Mouse (Mus musculus) hindbrain, embryonic 13.5 days (tissue): ENCODE measurements around the gene Wdr25. TPM values are rescaled to one million over a fixed set of nuclear protein-coding genes. Genes with fewer than 3 reads are reported as not detected.

Experiments used
- ATAC-seq: fragments of 200-750 bp; cut with Nextera tagmentation; 2 replicates; pipeline ENCODE4 v1.8.0; 2017; ENCODE audit warnings: moderate TSS enrichment; ENCODE audit not compliant: low FRiP score
- H3K27ac ChIP-seq: fragments of 300-500 bp; sonication (generic); 2 replicates; pipeline ENCODE4 v1.5.1; 2015; ENCODE audit warnings: inconsistent platforms, mild to moderate bottlenecking, moderate library complexity
- H3K27me3 ChIP-seq: fragments of 300-500 bp; sonication (generic); 2 replicates; pipeline ENCODE4 v1.6.1; 2015; ENCODE audit warnings: mild to moderate bottlenecking, inconsistent platforms
- H3K36me3 ChIP-seq: fragments of 300-500 bp; sonication (generic); 2 replicates; pipeline ENCODE4 v1.6.1; 2015; ENCODE audit warnings: mild to moderate bottlenecking, inconsistent platforms
- H3K4me1 ChIP-seq: fragments of 300-500 bp; sonication (generic); replicated peaks from 2 replicates; pipeline ENCODE4 v1.6.1; 2015; ENCODE audit warnings: inconsistent platforms
- H3K4me2 ChIP-seq: fragments of 300-500 bp; sonication (generic); 2 replicates; pipeline ENCODE4 v1.6.1; 2015; ENCODE audit warnings: inconsistent platforms, mild to moderate bottlenecking, moderate library complexity
- H3K4me3 ChIP-seq: fragments of 300-500 bp; sonication (generic); 2 replicates; pipeline ENCODE4 v1.5.1; 2015; ENCODE audit warnings: mild to moderate bottlenecking, inconsistent platforms
- H3K9ac ChIP-seq: fragments of 300-500 bp; sonication (generic); 2 replicates; pipeline ENCODE4 v1.6.1; 2015; ENCODE audit warnings: mild to moderate bottlenecking, inconsistent platforms
- H3K9me3 ChIP-seq: fragments of 300-500 bp; sonication (generic); 2 replicates; pipeline ENCODE4 v1.6.1; 2016; ENCODE audit warnings: inconsistent platforms
- WGBS: fragments of 180-500 bp; shearing (Covaris S2); methylation state at CpG from one replicate; pipeline ENCODE4 v1.1.7; 2015; 5-methylcytosine and 5-hydroxymethylcytosine counted together
- polyA plus RNA-seq: library from polyadenylated mRNA; unstranded; fragments of >200 nt; fragmentation: Nextera tagmentation; extraction: Ambion mirVana; gene quantifications from 2 replicates; pipeline ENCODE4 v1.2.1, GENCODE M21; 2015

Gene Wdr25
- polyA plus RNA-seq, 1 experiment from 2014 or later: 6.6 TPM

DNA sequence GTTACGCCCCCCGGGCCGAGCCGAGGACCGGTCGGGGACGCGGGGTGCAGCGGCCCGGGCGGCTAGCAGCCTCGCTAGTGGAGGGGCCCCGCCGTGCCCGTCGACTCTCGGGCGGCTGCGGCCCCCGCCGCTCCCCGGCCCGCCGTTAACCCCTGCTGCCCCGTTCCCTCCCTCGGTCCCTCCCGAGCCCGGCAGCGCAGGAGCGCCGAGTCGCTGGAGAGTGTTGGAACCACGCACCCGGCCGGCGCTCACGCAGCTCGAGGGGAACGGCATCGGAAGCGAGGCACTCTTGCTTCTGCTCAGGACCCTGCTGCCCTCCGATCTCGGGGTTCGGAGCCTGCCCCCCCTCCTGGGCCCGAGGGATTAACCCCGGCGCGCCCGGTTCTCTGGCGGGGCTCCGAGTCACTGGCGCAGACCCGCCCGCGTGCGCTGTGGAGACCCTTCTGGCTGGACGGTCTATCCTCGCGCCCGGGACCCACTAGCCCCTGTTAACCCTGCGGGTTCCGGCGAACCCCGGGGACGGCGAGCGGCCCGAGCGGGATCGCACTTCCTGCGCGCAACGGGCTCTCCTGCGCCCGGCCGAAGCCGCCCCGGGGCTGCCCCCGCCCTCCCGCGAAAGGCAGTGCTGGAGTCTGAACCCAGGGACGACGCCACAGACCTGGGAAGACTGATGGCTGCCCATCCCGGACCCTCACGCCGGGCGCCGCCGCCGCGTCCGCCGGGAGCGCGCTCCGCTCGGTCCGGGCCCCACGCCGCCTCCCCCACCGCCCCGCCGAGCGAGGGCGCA, 159.8 kb downstream of the Wdr25 start:
- no peaks in the 10 kb centered on the region for H3K36me3 ChIP-seq
- peaks cover 34% of the 10 kb centered on the region for H3K4me1 ChIP-seq
- H3K27me3 ChIP-seq: peaks cover 87% of the 10 kb centered on the region
- H3K27ac ChIP-seq: no peak overlapping the region
- WGBS: under 1% methylated on average over 86 of the region's 105 CpGs
- no peaks in the 10 kb centered on the region for H3K9me3 ChIP-seq
- peak overlapping the region; percentile 94 for H3K4me2 ChIP-seq
- H3K9ac ChIP-seq: peak overlapping the region; percentile 78
- H3K4me3 ChIP-seq: peak overlapping the region; percentile 53
- ATAC-seq: 0 out of 2 replicates have a peak, but pooled peaks have one; percentile 44

DNA sequence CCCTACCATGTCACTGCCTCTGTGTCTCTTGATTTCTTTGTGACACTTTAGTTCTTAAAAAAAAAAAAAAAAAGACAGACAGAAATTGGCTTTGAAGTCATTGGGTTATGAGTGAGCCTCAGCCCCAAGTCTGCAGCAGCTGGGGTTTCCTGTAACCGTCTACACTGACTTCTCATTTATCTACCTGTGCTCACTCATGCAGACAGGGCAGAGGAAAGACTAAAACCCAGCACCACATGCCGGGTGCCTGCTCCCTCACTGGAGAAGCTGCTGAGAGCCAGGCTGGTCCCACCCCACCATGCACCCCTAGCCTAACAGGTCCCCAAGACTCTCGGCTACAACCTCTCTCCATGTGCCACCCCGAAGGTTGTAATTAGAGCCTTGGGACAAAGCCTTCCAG, 164.3 kb downstream of the Wdr25 start:
- Histone ChIP-seq H3K4me3 (no peak overlapping the region), H3K4me2 (no peak overlapping the region), H3K27ac (no peak overlapping the region), H3K27me3 (peaks cover 50% of the 10 kb centered on the region), H3K4me1 (peaks cover 27% of the 10 kb centered on the region), H3K9me3 (no peaks in the 10 kb centered on the region), H3K36me3 (no peaks in the 10 kb centered on the region), H3K9ac (no peak overlapping the region)
- 84% methylated on average over 4 of the region's 4 CpGs for WGBS
- ATAC-seq: no peak

DNA sequence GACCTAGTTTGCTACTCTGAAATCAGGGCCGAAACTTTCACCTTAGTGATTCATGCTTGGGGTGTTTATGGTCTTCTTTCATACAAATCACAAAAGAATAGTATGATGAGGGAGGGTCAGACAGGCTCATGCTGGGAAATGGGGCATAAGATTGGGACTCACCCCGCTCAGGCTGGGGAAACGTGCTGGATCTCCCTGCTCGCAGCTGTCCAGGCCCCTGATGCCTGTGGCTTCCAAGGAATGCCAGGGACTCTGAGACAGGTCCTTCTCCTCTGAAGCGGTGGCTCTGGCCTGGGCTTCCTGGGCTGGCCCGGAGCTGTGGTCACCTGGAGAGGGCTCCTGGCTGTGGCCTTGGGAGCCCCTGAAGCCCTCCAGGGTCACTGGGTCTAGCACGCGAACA, 165.2 kb downstream of the Wdr25 start:
- peaks cover 18% of the 10 kb centered on the region for H3K4me1 ChIP-seq
- peaks cover 41% of the 10 kb centered on the region for H3K27me3 ChIP-seq
- H3K4me3 ChIP-seq: no peak overlapping the region
- H3K9me3 ChIP-seq: no peaks in the 10 kb centered on the region
- no peak overlapping the region for H3K27ac ChIP-seq
- H3K36me3 ChIP-seq: no peaks in the 10 kb centered on the region
- no peak overlapping the region for H3K9ac ChIP-seq
- H3K4me2 ChIP-seq: no peak overlapping the region
- 86% methylated on average over 8 of the region's 8 CpGs for WGBS
- no peak for ATAC-seq

DNA sequence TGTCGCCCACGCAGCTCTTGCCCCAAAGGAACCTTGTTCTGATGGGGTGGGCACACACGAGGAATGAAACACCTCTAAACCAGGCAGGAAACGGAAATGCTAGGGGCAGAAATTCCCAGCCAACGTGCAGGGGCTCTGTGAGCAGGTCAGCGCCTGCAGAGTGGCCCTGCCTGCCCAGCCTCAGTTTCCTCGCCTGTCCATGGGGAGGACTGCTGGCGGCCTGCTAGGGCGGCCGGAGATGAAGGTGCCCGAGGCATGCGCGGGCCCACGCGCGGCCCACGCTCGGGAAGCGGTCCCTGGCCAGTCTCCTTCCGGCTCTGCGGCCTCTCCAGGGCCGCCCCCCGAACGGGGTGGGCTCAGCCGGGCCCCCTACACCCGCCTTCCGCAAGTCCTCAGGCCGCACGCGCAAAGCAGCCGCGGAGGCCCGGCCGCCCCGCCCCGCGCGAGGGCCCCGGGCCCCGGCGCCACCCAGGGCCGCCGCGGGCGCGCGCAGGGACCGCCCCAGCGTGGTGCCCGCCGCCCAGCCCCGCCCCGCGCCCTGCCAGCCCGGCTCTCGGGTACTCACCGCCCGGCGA, 174.2 kb downstream of the Wdr25 start:
- Histone ChIP-seq H3K9ac (peak overlapping the region; percentile 78), H3K4me1 (peaks cover 20% of the 10 kb centered on the region), H3K4me3 (peak overlapping the region; percentile 64), H3K36me3 (no peaks in the 10 kb centered on the region), H3K27me3 (peaks cover 23% of the 10 kb centered on the region), H3K27ac (peak overlapping the region; percentile 67), H3K4me2 (peak overlapping the region; percentile 78), H3K9me3 (no peaks in the 10 kb centered on the region)
- WGBS: 2% methylated on average over 47 of the region's 59 CpGs
- ATAC-seq: peak; percentile 80

DNA sequence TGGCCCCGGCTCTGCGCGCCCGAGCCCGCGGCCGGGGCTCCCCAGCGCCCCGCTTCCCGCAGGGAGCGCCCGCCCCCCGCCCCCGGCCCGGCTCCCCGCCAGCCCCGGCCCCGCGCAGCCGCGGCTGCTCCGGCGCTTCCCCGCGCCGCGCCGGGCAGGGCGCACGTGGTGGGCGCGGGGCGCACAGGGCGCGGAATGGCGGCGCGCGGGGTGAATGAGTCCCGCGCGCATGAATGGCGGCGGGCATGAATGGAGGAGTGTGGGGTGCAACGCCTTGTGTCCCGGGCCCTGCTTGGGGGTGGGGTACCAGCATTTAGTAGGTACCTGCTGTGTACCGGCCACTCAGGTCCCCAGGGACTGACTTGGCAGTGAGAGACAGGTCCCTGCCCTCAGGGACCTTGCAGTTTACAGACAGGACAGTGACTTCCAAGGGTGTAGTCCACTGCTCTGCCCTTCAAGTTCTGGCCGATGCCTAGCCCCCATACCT, 174.8 kb downstream of the Wdr25 start, which contains the start of gene Begain:
Gene Begain (minus strand): TSS at position 51 of the 487 bp plus-strand sequence.
- H3K9me3 ChIP-seq: no peaks in the 10 kb centered on the region
- 2% methylated on average over 36 of the region's 48 CpGs for WGBS
- ATAC-seq: peak; percentile 61
- H3K27me3 ChIP-seq: peaks cover 24% of the 10 kb centered on the region
- H3K27ac ChIP-seq: peak within 1 kb of the TSS; percentile 67
- H3K36me3 ChIP-seq: no peaks in the 10 kb centered on the region
- peak within 1 kb of the TSS; percentile 78 for H3K4me2 ChIP-seq
- H3K4me1 ChIP-seq: peaks cover 20% of the 10 kb centered on the region
- H3K9ac ChIP-seq: peak within 1 kb of the TSS; percentile 78
- H3K4me3 ChIP-seq: peak within 1 kb of the TSS; percentile 64

DNA sequence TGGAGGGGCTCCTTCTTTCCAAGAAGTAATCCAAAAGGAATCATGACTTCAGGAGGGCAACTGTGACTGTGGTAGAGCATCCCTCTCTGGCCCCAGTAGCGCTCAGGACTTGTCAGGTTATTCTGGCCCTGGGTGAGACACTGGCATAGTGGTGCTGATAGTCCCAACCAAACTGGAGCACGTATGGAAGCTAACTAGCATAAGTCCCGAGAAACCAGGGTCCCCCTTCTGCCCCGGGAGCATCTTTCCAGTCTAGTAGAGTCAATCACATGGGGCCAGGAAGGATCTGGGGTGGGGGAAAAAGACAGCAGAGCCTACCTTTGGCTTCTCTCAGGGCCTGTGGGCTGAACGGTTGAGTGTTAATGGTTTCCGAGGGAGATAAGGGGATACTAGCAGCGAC, 175.3 kb downstream of the Wdr25 start:
- Histone ChIP-seq H3K9me3 (no peaks in the 10 kb centered on the region), H3K27ac (no peak overlapping the region), H3K4me2 (peak overlapping the region; percentile 78), H3K27me3 (peaks cover 24% of the 10 kb centered on the region), H3K4me3 (peak overlapping the region; percentile 64), H3K4me1 (peaks cover 20% of the 10 kb centered on the region), H3K36me3 (no peaks in the 10 kb centered on the region), H3K9ac (no peak overlapping the region)
- no peak for ATAC-seq
- WGBS: 75% methylated on average over 7 of the region's 7 CpGs

DNA sequence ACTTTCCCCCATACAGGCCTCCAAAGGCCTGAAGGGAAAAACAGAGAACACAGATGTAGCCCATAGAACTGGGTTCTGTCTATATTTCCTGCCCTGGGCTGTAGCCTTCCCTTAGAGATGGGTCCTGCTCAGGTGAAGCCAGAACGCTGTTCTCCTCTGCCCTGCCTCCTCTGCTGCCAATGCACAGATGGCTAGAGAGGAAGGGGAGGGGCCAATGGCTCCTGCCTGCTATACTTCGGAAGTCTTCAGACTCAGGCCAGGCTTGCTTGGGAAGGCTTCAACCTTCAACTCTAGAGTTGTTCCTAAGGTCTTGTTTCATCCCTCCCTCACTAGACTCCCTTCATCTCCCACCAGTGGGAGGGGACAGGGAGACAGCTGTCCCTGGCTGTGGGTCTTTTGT, 176.3 kb downstream of the Wdr25 start:
- no peaks in the 10 kb centered on the region for H3K9me3 ChIP-seq
- ATAC-seq: no peak
- WGBS: 34% methylated on average over 2 of the region's 2 CpGs
- H3K27me3 ChIP-seq: peaks cover 20% of the 10 kb centered on the region
- no peak overlapping the region for H3K27ac ChIP-seq
- H3K4me2 ChIP-seq: no peak overlapping the region
- H3K9ac ChIP-seq: no peak overlapping the region
- H3K4me1 ChIP-seq: peaks cover 20% of the 10 kb centered on the region
- no peaks in the 10 kb centered on the region for H3K36me3 ChIP-seq
- no peak overlapping the region for H3K4me3 ChIP-seq

DNA sequence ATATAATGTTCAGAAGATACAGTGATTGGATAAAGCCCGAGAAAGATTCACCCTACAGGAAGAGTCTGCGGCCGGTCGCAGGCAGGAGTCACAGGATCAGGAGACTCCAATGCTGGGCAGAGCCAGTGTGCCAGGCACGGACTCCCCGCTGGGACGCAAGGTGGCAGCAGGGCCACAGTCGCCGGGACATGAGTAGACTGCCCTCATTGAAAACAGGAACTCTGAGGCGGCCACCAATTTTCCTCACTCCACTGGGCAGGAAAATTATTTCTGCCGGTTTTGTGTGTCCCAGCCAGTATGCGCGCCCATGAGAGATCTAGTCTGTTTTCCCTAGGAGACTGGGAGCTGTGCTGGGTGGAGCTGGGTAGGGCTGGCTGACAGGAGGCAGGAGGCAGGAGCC, 177.8 kb downstream of the Wdr25 start:
- H3K9ac ChIP-seq: no peak overlapping the region
- no peak overlapping the region for H3K4me3 ChIP-seq
- H3K4me2 ChIP-seq: no peak overlapping the region
- no peaks in the 10 kb centered on the region for H3K36me3 ChIP-seq
- H3K27me3 ChIP-seq: peaks cover 20% of the 10 kb centered on the region
- H3K27ac ChIP-seq: no peak overlapping the region
- 76% methylated on average over 13 of the region's 13 CpGs for WGBS
- ATAC-seq: no peak
- H3K4me1 ChIP-seq: peaks cover 20% of the 10 kb centered on the region
- H3K9me3 ChIP-seq: no peaks in the 10 kb centered on the region

DNA sequence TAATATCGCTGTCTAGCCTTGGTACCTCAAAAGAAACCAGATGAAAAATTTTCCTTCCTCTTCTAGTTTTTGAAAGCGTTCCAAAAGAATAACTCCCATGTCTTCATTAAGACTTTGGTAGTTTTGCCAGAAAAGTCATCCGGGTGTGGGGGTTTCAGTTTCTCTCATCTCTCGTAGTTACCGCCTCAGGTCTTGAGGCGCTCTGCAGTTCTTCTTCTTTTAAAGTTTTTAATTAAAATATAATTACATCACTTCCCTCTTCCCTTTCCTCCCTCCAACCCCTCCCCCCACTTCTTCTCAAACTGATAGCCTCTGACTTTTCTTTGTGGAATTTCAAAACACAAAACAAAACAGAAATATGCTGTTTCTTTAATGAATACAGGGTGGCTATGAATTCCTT, 180.7 kb downstream of the Wdr25 start:
- Histone ChIP-seq H3K4me1 (0 out of 2 replicates have a peak, but pooled peaks cover 1% of the 10 kb centered on the region), H3K4me3 (no peak overlapping the region), H3K27me3 (peaks cover 15% of the 10 kb centered on the region), H3K9me3 (no peaks in the 10 kb centered on the region), H3K9ac (no peak overlapping the region), H3K4me2 (no peak overlapping the region), H3K36me3 (no peaks in the 10 kb centered on the region), H3K27ac (no peak overlapping the region)
- no peak for ATAC-seq
- WGBS: 92% methylated on average over 6 of the region's 6 CpGs

DNA sequence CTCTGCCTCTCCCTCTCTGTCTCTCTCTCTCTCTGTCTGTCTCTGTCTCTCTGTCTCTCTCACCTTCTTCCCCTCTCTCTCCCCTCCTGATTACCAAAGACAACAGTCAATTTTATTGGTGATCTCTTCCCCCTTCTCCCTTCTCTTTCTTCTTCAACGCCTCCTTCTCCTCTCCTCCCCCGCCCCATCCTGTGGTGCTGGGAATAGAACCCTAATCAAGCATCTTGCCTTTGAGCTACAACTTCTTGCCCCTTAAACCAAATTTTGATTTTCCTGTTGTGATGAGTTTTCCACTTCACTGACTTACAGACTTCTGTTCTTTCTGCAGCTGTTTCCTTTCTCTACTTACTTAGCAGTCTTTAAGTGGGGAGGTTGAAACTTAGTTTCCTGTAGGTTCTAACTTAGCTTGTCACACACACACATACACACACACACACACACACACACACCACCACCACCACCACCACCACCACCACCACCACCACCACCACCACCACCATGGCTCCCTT, 181.4 kb downstream of the Wdr25 start:
- 89% methylated on average over 2 of the region's 2 CpGs for WGBS
- Histone ChIP-seq H3K9me3 (no peaks in the 10 kb centered on the region), H3K4me3 (no peak overlapping the region), H3K27ac (no peak overlapping the region), H3K36me3 (no peaks in the 10 kb centered on the region), H3K4me1 (no peaks in the 10 kb centered on the region), H3K9ac (no peak overlapping the region), H3K27me3 (peaks cover 8% of the 10 kb centered on the region; the same call in 1 of the 2 replicates), H3K4me2 (no peak overlapping the region)
- no peak for ATAC-seq

DNA sequence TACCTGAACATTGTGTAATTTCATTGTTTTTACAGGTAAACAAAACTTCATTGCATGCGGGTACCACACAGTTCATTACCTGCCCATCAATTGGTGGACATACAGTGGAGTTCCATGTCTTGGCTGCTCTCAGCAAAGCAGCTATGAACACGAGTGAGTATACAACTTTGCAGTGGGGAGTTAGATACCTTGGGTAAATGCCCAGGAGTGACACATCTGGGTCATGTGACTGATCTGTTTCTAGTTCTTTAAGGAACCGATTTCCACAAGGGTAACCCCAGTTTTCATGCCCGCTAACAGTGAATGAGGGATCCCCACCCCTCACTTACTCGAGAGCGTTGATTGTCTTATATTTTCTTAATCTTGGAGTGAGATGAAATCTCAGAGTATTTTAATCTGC, 183.6 kb downstream of the Wdr25 start:
- WGBS: 87% methylated on average over 6 of the region's 6 CpGs
- no peak overlapping the region for H3K4me2 ChIP-seq
- no peaks in the 10 kb centered on the region for H3K4me1 ChIP-seq
- no peak overlapping the region for H3K4me3 ChIP-seq
- H3K27ac ChIP-seq: no peak overlapping the region
- H3K27me3 ChIP-seq: peaks cover 6% of the 10 kb centered on the region; the same call in 1 of the 2 replicates
- no peaks in the 10 kb centered on the region for H3K36me3 ChIP-seq
- no peak overlapping the region for H3K9ac ChIP-seq
- no peak for ATAC-seq
- no peaks in the 10 kb centered on the region for H3K9me3 ChIP-seq
